In genomic region chr14:24579153-24579795, GRCm38 (mm10) we compare ENCODE assay signal across 8 mouse cellular contexts.
DNase-seq lines count a peak whose midpoint lies in the region; ATAC-seq and TF ChIP-seq lines count a peak whose summit lies in the region.

No protein-coding gene starts in this region.

- no peak for TF ChIP-seq CTCF in ES-Bruce4 (IDR thresholded peaks at IDR 0.05; ENCODE audit: low read depth, low read length)
- TF ChIP-seq CTCF in forebrain, postnatal 0 days (IDR thresholded peaks at IDR 0.05; ENCODE audit: low read depth) = no peak

- H3K36me3 ChIP-seq in ES-Bruce4 (ENCODE audit: control insufficient read depth, insufficient read depth, low read length, poor library complexity, severe bottlenecking) = no peaks in the 10 kb centered on the region
- no peaks in the 10 kb centered on the region for H3K36me3 ChIP-seq in forebrain, postnatal 0 days (ENCODE audit: insufficient read depth)
- no peaks in the 10 kb centered on the region for H3K36me3 ChIP-seq in neural tube, embryonic 15.5 days

- no peak overlapping the region for H3K4me2 ChIP-seq in forebrain, postnatal 0 days (ENCODE audit: low read depth)
- H3K4me2 ChIP-seq in neural tube, embryonic 15.5 days = no peak overlapping the region

- peaks cover 4% of the 10 kb centered on the region for H3K4me1 ChIP-seq in ES-Bruce4 (ENCODE audit: control insufficient read depth, insufficient read depth, low read length)
- peaks cover 20% of the 10 kb centered on the region for H3K4me1 ChIP-seq in forebrain, postnatal 0 days (ENCODE audit: insufficient read depth)
- peaks cover 19% of the 10 kb centered on the region for H3K4me1 ChIP-seq in neural tube, embryonic 15.5 days

- H3K4me3 ChIP-seq in ES-Bruce4 (ENCODE audit: low read depth, low read length) = no peak overlapping the region
- no peak overlapping the region for H3K4me3 ChIP-seq in forebrain, postnatal 0 days (ENCODE audit: low read depth, low read length)
- H3K4me3 ChIP-seq in neural tube, embryonic 15.5 days (replicated peaks) = no peak overlapping the region

- H3K9me3 ChIP-seq in ES-Bruce4 (replicated peaks; ENCODE audit: control insufficient read depth, insufficient read depth, low read length, poor library complexity, severe bottlenecking) = 0 out of 2 replicates have a peak, but pooled peaks cover 4% of the 10 kb centered on the region
- H3K9me3 ChIP-seq in forebrain, postnatal 0 days (ENCODE audit: low read length) = no peaks in the 10 kb centered on the region
- H3K9me3 ChIP-seq in neural tube, embryonic 15.5 days (replicated peaks) = no peaks in the 10 kb centered on the region

- no peaks in the 10 kb centered on the region for H3K27me3 ChIP-seq in ES-Bruce4 (ENCODE audit: control insufficient read depth, insufficient read depth, low read length, poor library complexity, severe bottlenecking)
- no peaks in the 10 kb centered on the region for H3K27me3 ChIP-seq in forebrain, postnatal 0 days (ENCODE audit: insufficient read depth, low read length)
- no peaks in the 10 kb centered on the region for H3K27me3 ChIP-seq in neural tube, embryonic 15.5 days (replicated peaks)

- WGBS in forebrain, postnatal 0 days = 12% methylated on average over 9 of the region's 9 CpGs
- 16% methylated on average over 9 of the region's 9 CpGs for WGBS in neural tube, embryonic 15.5 days

- no peak for TF ChIP-seq POLR2A in ES-Bruce4 (IDR thresholded peaks at IDR 0.05; ENCODE audit: insufficient read depth, low read length)

- no peak overlapping the region for H3K9ac ChIP-seq in ES-Bruce4 (ENCODE audit: low read depth, poor library complexity, severe bottlenecking)
- peak overlapping the region; percentile 37 for H3K9ac ChIP-seq in forebrain, postnatal 0 days
- H3K9ac ChIP-seq in neural tube, embryonic 15.5 days (replicated peaks) = no peak overlapping the region

- DNase-seq in cerebellum, adult 18-20 months = peak; percentile 44 to 60
- peak; percentile 58 for DNase-seq in forebrain, postnatal 0 days
- DNase-seq in layer of hippocampus, postnatal 10 days (ENCODE audit: low spot score in 2 of 2) = peak; percentile 30 to 53
- DNase-seq in urinary bladder, postnatal 25 days (ENCODE audit: low spot score) = no peak
- DNase-seq in lung, postnatal 36 days = no peak

- TF ChIP-seq EP300 in ES-Bruce4 (IDR thresholded peaks at IDR 0.05; ENCODE audit: insufficient read depth, low read depth, low read length) = peak; percentile 77; the same call in 1 of the 2 replicates

- H3K27ac ChIP-seq in ES-Bruce4 (ENCODE audit: insufficient read depth, low read length) = no peak overlapping the region
- peak overlapping the region; percentile 93 for H3K27ac ChIP-seq in forebrain, postnatal 0 days (ENCODE audit: low read depth, low read length)
- H3K27ac ChIP-seq in neural tube, embryonic 15.5 days (replicated peaks) = peak overlapping the region; percentile 86

- peak; percentile 8; the same call in 1 of the 2 replicates for ATAC-seq in forebrain, postnatal 0 days
- 0 out of 2 replicates have a peak, but pooled peaks have one; percentile 30 for ATAC-seq in neural tube, embryonic 15.5 days (ENCODE audit: low FRiP score)
- no peak for ATAC-seq in CD4-positive, CD25-positive, alpha-beta regulatory T cell, adult 4 months

Comparison
In these comparisons a context has a peak if more than half of its experiments do, and no peak if none do; other contexts are left out.
1. DNase-seq: peak in cerebellum, adult 18-20 months (2 of 2), forebrain, postnatal 0 days (single experiment) and layer of hippocampus, postnatal 10 days (2 of 2); none in urinary bladder, postnatal 25 days (single experiment) and lung, postnatal 36 days (single experiment).